Mouse (Mus musculus) ES-E14 (cell line): ENCODE results near the gene Yeats2. TPM values are rescaled to one million over a fixed set of nuclear protein-coding genes. Genes with fewer than 3 reads are reported as not detected.

Source experiments
- DNase-seq: peaks from one replicate; pipeline ENCODE4 v3.0.0-alpha.2; 2013; ENCODE audit warnings: low read depth, low spot score
- H3K27ac ChIP-seq: 2 replicates; pipeline ENCODE4 v1.5.1; 2012; ENCODE audit warnings: low read depth, mild to moderate bottlenecking, low read length, moderate library complexity, mixed read lengths; ENCODE audit not compliant: poor library complexity, insufficient read depth, severe bottlenecking
- H3K36me3 ChIP-seq: 2 replicates; pipeline ENCODE4 v1.6.1; 2012; ENCODE audit warnings: mild to moderate bottlenecking, low read length, moderate library complexity, mixed read lengths; ENCODE audit not compliant: control insufficient read depth, poor library complexity, insufficient read depth, severe bottlenecking
- H3K4me1 ChIP-seq, 2 experiments: fragments of 150-350 bp in 1 of 2; sonication (generic) in 1 of 2; 2 replicates each; pipeline ENCODE4 v1.6.1; 2012; ENCODE audit warnings: low read length in 2 of 2, mild to moderate bottlenecking in 1 of 2, mixed read lengths in 1 of 2; ENCODE audit not compliant: control insufficient read depth in 2 of 2, insufficient read depth in 2 of 2, poor library complexity in 1 of 2
- H3K4me3 ChIP-seq, 2 experiments: fragments of 150-350 bp in 1 of 2; sonication (generic) in 1 of 2; 2 replicates each; pipeline ENCODE4 v1.5.1; 2012; ENCODE audit warnings: low read length in 2 of 2, low read depth in 1 of 2, mild to moderate bottlenecking in 1 of 2, mixed read lengths in 1 of 2; ENCODE audit not compliant: insufficient read depth in 1 of 2, poor library complexity in 1 of 2, severe bottlenecking in 1 of 2
- H3K9ac ChIP-seq: 2 replicates; pipeline ENCODE4 v1.6.1; 2012; ENCODE audit warnings: low read depth, mild to moderate bottlenecking, low read length, mixed read lengths; ENCODE audit not compliant: poor library complexity, insufficient read depth, severe bottlenecking
- H3K9me3 ChIP-seq: fragments of 150-350 bp; sonication (generic); 2 replicates; pipeline ENCODE4 v1.6.1; 2012; ENCODE audit warnings: low read depth, mild to moderate bottlenecking, low read length; ENCODE audit not compliant: control insufficient read depth, insufficient read depth
- CHD2 ChIP-seq: IDR thresholded peaks from 2 replicates; pipeline ENCODE4 v1.6.1; 2014; ENCODE audit warnings: mild to moderate bottlenecking, low read depth, low read length, inconsistent platforms
- HCFC1 ChIP-seq: IDR thresholded peaks from 2 replicates; pipeline ENCODE4 v1.6.1; 2012; ENCODE audit warnings: low read length, inconsistent platforms, borderline replicate concordance; ENCODE audit not compliant: insufficient read depth
- MAFK ChIP-seq: IDR thresholded peaks from 2 replicates; pipeline ENCODE4 v1.6.1; 2014; ENCODE audit warnings: mild to moderate bottlenecking, low read depth, low read length, inconsistent platforms; ENCODE audit not compliant: insufficient read depth
- ZC3H11A ChIP-seq: IDR thresholded peaks from 2 replicates; pipeline ENCODE4 v1.6.1; 2012; ENCODE audit warnings: low read depth, mild to moderate bottlenecking, inconsistent platforms, low read length, borderline replicate concordance
- ZNF384 ChIP-seq: IDR thresholded peaks from 2 replicates; pipeline ENCODE4 v1.6.1; 2012; ENCODE audit warnings: low read depth, low read length, inconsistent platforms
- in situ Hi-C, 2 experiments: fragments of 600-800 bp; cut with MboI; formaldehyde crosslinking; loops; one replicate each; pipeline ENCODE4 v1.15.1; 2025; ENCODE audit warnings: low sequenced_read_pairs in 2 of 2, inconsistent platforms in 1 of 2; ENCODE audit not compliant: unreplicated experiment in 2 of 2
- total RNA-seq: library from RNA; depleted of rRNA; stranded (reverse); fragments of 300-350 nt; gene quantifications from 2 replicates; pipeline ENCODE4 v1.2.3, GENCODE M21; 2012; rRNA removed

Gene Yeats2
- 52.1 and 63.7 TPM in 2 replicates for total RNA-seq

GRCm38 (mm10) chr16:20140772-20141531 lies at the start of gene Yeats2:
Gene Yeats2, plus strand, starts transcription at chr16:20141063.
- Histone ChIP-seq H3K27ac (peak within 1 kb of the TSS; percentile 79), H3K9ac (peak within 1 kb of the TSS; percentile 95), H3K9me3 (no peaks in the 10 kb centered on the region), H3K36me3 (0 out of 2 replicates have a peak, but pooled peaks cover 2% of the 10 kb centered on the region), H3K4me3 (peak within 1 kb of the TSS; percentile 79 to 95), H3K4me1 (peaks cover 0 to 2% of the 10 kb centered on the region in 2 experiments; a peak in 1 of 4 replicates)
- TF ChIP-seq CHD2 = no peak
- TF ChIP-seq HCFC1 = peak; percentile 57; the same call in 1 of the 2 replicates
- in situ Hi-C loops = no loop called here
- peak; percentile 75 for DNase-seq

DNA sequence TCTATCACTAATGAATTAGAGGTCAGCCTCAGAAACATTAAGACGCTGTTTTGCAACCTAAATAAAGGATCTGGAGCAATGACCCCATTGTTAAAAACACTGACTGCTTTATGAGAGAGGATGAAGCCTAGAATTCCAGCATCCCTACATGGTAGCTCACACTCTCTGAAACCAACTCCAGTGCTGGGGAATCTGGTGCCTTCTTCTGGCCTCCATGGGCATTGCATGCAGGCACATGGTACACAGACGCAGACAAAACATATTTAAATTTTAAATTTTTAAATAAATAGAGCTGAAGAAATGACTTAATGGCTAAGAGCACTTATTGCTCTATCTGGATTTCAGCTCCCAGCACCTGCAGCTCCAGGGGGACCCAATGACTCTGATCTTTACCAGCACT lies 44.9 kb upstream of the Yeats2 start:
- Histone ChIP-seq H3K27ac (no peak overlapping the region), H3K4me1 (peaks cover 0 to 2% of the 10 kb centered on the region in 2 experiments; a peak in 1 of 4 replicates), H3K4me3 (no peak overlapping the region), H3K9me3 (no peaks in the 10 kb centered on the region), H3K36me3 (no peaks in the 10 kb centered on the region; the same call in 1 of the 2 replicates), H3K9ac (no peak overlapping the region)
- in situ Hi-C loops = no loop called here
- TF ChIP-seq HCFC1 (no peak), ZC3H11A (no peak), MAFK (no peak), CHD2 (no peak), ZNF384 (no peak)
- no peak for DNase-seq

DNA sequence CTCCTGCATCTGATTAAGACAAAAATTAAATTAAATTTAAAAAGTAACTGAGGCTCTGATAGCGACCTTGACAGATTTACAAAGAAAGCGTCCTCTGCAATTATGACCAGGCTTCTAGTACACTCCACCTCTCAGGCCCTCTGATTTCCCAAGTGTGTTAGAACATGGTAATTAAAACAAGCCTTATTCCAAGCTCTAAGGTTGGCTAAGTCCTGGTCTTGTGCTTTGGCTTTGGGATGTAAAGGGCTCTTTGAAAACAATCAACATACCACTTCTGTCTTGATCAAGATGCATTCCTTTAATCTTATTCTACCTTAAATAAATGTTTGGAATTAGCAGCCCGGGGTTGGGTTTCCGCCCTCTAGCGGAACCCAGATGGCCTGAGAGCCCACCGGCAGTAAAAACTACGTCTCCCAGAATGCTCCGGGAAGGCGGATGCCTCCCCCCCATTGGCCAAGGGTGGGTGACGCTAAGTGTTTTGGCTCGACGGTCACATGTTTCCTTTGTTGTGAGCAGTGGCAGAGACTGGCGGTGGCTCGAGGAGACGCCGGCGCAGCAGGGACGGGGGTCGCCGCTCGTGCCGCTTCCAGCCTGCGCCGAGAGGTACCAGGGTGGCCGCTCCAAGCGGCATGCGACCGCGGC lies 43.7 kb upstream of the Yeats2 start, which contains the start of gene Klhl24:
TSS of gene Klhl24 (plus strand) at position 474 of the 642 bp plus-strand sequence.
- TF ChIP-seq ZNF384 = no peak
- TF ChIP-seq HCFC1 = peak; percentile 97
- H3K9ac ChIP-seq = peak within 1 kb of the TSS; percentile 89
- no peaks in the 10 kb centered on the region for H3K9me3 ChIP-seq
- DNase-seq = peak; percentile 90
- in situ Hi-C loops = no loop called here
- H3K4me3 ChIP-seq = peak within 1 kb of the TSS; percentile 78 to 88
- H3K4me1 ChIP-seq = peaks cover 0 to 2% of the 10 kb centered on the region in 2 experiments; a peak in 1 of 4 replicates
- no peaks in the 10 kb centered on the region; the same call in 1 of the 2 replicates for H3K36me3 ChIP-seq
- H3K27ac ChIP-seq = peak within 1 kb of the TSS; percentile 88

DNA sequence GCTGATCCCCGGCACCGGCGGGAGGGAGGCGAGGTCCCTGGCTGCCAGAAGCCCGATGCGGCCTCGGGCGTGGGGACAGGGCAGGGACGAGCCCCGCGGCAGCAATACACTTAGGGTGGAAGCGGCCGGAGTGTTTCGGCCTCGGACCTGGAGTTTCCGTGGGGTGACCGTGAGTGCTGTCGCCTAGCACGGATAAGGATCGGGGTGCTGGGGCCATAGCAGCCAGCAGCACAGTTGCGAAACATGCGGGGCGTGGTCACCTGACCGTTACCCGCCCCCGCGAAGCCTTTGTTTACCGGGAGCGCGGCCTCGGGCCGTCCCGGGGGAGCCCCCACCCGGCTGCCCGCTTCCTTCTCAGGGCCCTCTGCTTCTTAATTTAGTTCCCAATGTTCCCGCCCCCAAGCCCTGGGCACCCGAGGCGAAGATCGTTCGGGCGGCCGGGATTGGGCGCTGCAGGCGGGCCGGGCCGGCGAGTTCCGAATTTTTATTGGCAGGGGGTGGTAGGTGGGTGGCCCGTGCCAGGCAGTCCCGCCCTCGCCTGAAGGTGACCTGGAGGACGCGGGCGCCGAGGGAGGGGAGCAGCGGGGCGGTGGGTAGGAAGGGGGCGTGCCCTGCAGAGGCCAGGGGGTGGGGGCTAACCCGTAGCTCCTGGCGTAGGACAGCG lies 43.0 kb upstream of the Yeats2 start:
- TF ChIP-seq MAFK (no peak), ZNF384 (no peak), HCFC1 (no peak), CHD2 (no peak), ZC3H11A (no peak)
- peak; percentile 92 for DNase-seq
- Histone ChIP-seq H3K27ac (peak overlapping the region; percentile 88), H3K9me3 (no peaks in the 10 kb centered on the region), H3K9ac (peak overlapping the region; percentile 89), H3K36me3 (no peaks in the 10 kb centered on the region; the same call in 1 of the 2 replicates), H3K4me3 (peak overlapping the region; percentile 78 to 88), H3K4me1 (peaks cover 0 to 2% of the 10 kb centered on the region in 2 experiments; a peak in 1 of 4 replicates)
- in situ Hi-C loops = no loop called here
